Mouse (Mus musculus) liver, embryonic 14.5 days (tissue): ENCODE data around the gene Pde4b.

ENCODE experiments used
- CTCF ChIP-seq: IDR thresholded peaks from 2 replicates; pipeline ENCODE4 v1.5.1; 2016; ENCODE audit warnings: antibody characterized with exemption, low read depth, control low read depth
- EP300 ChIP-seq: IDR thresholded peaks from 2 replicates; pipeline ENCODE4 v1.6.1; 2016; ENCODE audit warnings: antibody characterized with exemption, low read depth

- TF ChIP-seq EP300, result no peak
- TF ChIP-seq CTCF, result no peak
Observed at GRCm38 (mm10) chr4:102425422-102425821, 338.1 kb downstream of the Pde4b start.
